Comparison of ENCODE assay signal across 17 mouse cellular contexts in genomic region chr3:41510191-41510590, GRCm38 (mm10). TPM values are rescaled to one million over a fixed set of nuclear protein-coding genes. Genes with fewer than 3 reads are reported as not detected.
DNase-seq lines count a peak whose midpoint lies in the region; TF ChIP-seq lines count a peak whose summit lies in the region.
"Had no signal": no experiment of that assay in that cellular context is flagged by ENCODE, and none has a peak within 500 bp of the region (broad histone marks: within the 10 kb centered on the region; RNA-seq: fewer than 3 reads in every experiment).

No protein-coding gene starts in this region.

- no peak for DNase-seq in gastrocnemius, adult 2 months
- DNase-seq in gastrocnemius, adult 18-20 months (ENCODE audit: low spot score) = no peak
- peak; percentile 50 for DNase-seq in right cerebral cortex, adult 18-20 months
- no peak for DNase-seq in right cerebral cortex, postnatal 4 days
- DNase-seq in left cerebral cortex, postnatal 25 days (ENCODE audit: low spot score in 2 of 2) = peak; percentile 15 to 67
- DNase-seq in telencephalon, adult 2 months (ENCODE audit: low read depth, low spot score) = peak; percentile 64
- DNase-seq in natural killer cell, adult 2 months (ENCODE audit: low spot score in 2 of 2) = no peak
- DNase-seq: cerebellum, adult 8-10 months; cerebellum, postnatal 14 days; embryo, embryonic 11 days; gastrocnemius, postnatal 10 days; heart, postnatal 4 days had no signal

- no peak for TF ChIP-seq CTCF in gastrocnemius, adult 2 months (IDR thresholded peaks at IDR 0.05)

- no peak overlapping the region for H3K4me3 ChIP-seq in gastrocnemius, adult 2 months
- H3K4me3 ChIP-seq: embryonic facial prominence, embryonic 15.5 days; erythroblast, embryonic 14.5 days; forebrain, embryonic 10.5 days; heart, embryonic 10.5 days; hindbrain, embryonic 12.5 days had no signal

- intact Hi-C loops in gastrocnemius, adult 2 months (cut with DNase I) = no loop called here
- intact Hi-C loops in left cerebral cortex, postnatal 25 days (cut with DNase I) = no loop called here

- peak overlapping the region; percentile 56 for H3K27ac ChIP-seq in gastrocnemius, adult 2 months
- H3K27ac ChIP-seq: embryonic facial prominence, embryonic 15.5 days; forebrain, embryonic 10.5 days; heart, embryonic 10.5 days; hindbrain, embryonic 12.5 days had no signal

RNA-seq across cellular contexts. Expression of gene Jade1, which starts 45.3 kb away (rescaled TPM):
- 10 to 100 TPM; 17.5 to 24.2 TPM for total RNA-seq in gastrocnemius, adult 2 months (2021)
- 10 to 100 TPM; 17.7 to 19.4 TPM for total RNA-seq in gastrocnemius, adult 18-20 months (2021)
- total RNA-seq in left cerebral cortex, postnatal 25 days (2021) = 10 to 100 TPM; 36.8 to 42.5 TPM

Comparison
In these comparisons a context has a peak if more than half of its experiments do, and no peak if none do; other contexts are left out.
1. DNase-seq: peak in right cerebral cortex, adult 18-20 months (single experiment), left cerebral cortex, postnatal 25 days (2 of 2) and telencephalon, adult 2 months (single experiment); none in gastrocnemius, adult 2 months (single experiment), gastrocnemius, adult 18-20 months (single experiment), right cerebral cortex, postnatal 4 days (single experiment) and natural killer cell, adult 2 months (0 of 2).